In genomic region chr11:95157872-95158271, GRCm38 (mm10) we compare ENCODE assay signal across 26 mouse cellular contexts. TPM values are rescaled to one million over a fixed set of nuclear protein-coding genes. Genes with fewer than 3 reads are reported as not detected.
DNase-seq lines count a peak whose midpoint lies in the region; ATAC-seq and TF ChIP-seq lines count a peak whose summit lies in the region.
"Had no signal": no experiment of that assay in that cellular context is flagged by ENCODE, and none has a peak within 500 bp of the region (broad histone marks: within the 10 kb centered on the region; RNA-seq: fewer than 3 reads in every experiment).

No protein-coding gene starts in this region.

- no peak overlapping the region for H3K4me3 ChIP-seq in myocyte
- H3K4me3 ChIP-seq: embryonic facial prominence, embryonic 13.5 days; forebrain, embryonic 15.5 days; heart, embryonic 10.5 days; hindbrain, embryonic 12.5 days had no signal

- no peaks in the 10 kb centered on the region for H3K27me3 ChIP-seq in myocyte (ENCODE audit: control insufficient read depth, insufficient read depth, insufficient read length)

- H3K4me2 ChIP-seq in myocyte (ENCODE audit: low read depth), result peak overlapping the region; percentile 63
- H3K4me2 ChIP-seq: embryonic facial prominence, embryonic 13.5 days; forebrain, embryonic 15.5 days; hindbrain, embryonic 12.5 days had no signal

- H3ac ChIP-seq in myocyte (ENCODE audit: control insufficient read depth, insufficient read length), result no peak overlapping the region

- no peak for ATAC-seq in erythroid progenitor cell, adult 5-6 weeks (replicated peaks; ENCODE audit: low FRiP score, poor library complexity, severe bottlenecking)
- ATAC-seq: forebrain, embryonic 15.5 days; hindbrain, postnatal 0 days had no signal

- TF ChIP-seq POLR2A in myocyte (IDR thresholded peaks at IDR 0.05; ENCODE audit: insufficient read length, low read depth), result peak; percentile 22

- no peaks in the 10 kb centered on the region for H3K79me2 ChIP-seq in myocyte (ENCODE audit: control insufficient read depth, insufficient read depth)

- peak; percentile 87 for DNase-seq in 416B (ENCODE audit: low read depth)
- DNase-seq in Muller cell, postnatal 12 days (ENCODE audit: inconsistent ontology term), result peak; percentile 81
- DNase-seq in fibroblast of lung, adult 2 months (ENCODE audit: low read depth), result peak; percentile 59
- no peak for DNase-seq in urinary bladder, postnatal 25 days (ENCODE audit: low spot score)
- no peak for DNase-seq in layer of hippocampus, postnatal 25 days (ENCODE audit: extremely low spot score in 1 of 2, low spot score in 1 of 2)
- DNase-seq: adrenal gland, postnatal 10 days; cerebellum, adult 11 months; cerebellum, adult 8-10 months; cerebellum, postnatal 14 days; gastrocnemius, postnatal 36 days; heart, adult 18-20 months; heart, postnatal 14 days; kidney, adult 11 months; kidney, adult 9 months had no signal

- H3K36me3 ChIP-seq in myocyte (ENCODE audit: control insufficient read depth, insufficient read depth), result no peaks in the 10 kb centered on the region
- H3K36me3 ChIP-seq: embryonic facial prominence, embryonic 13.5 days; forebrain, embryonic 15.5 days; G1E; heart, embryonic 10.5 days; hindbrain, embryonic 12.5 days had no signal

TF ChIP-seq in myocyte, 11 proteins besides CTCF, POLR2A, EP300 and RAD21:
- TF ChIP-seq MYOG (IDR thresholded peaks at IDR 0.05; ENCODE audit: control insufficient read depth in 1 of 3, insufficient read depth in 1 of 3, insufficient read length in 2 of 3, low read depth in 2 of 3), result peak in 2 of 3 experiments; percentile 63 to 92
- no peak for TF ChIP-seq SRF (IDR thresholded peaks at IDR 0.05; ENCODE audit: control insufficient read depth, insufficient read length, low read depth)
- peak; percentile 60 for TF ChIP-seq TCF3 (IDR thresholded peaks at IDR 0.05; ENCODE audit: insufficient read length, low read depth)
- peak; percentile 19 for TF ChIP-seq TCF12 (IDR thresholded peaks at IDR 0.05; ENCODE audit: insufficient read depth, poor library complexity, severe bottlenecking)
- no peak for TF ChIP-seq E2F4 (IDR thresholded peaks at IDR 0.05; ENCODE audit: insufficient read depth)
- peak in 2 of 3 experiments; percentile 77 to 82 for TF ChIP-seq MYOD1 (IDR thresholded peaks at IDR 0.05; ENCODE audit: control insufficient read depth in 1 of 3, insufficient read length in 2 of 3, low read depth in 2 of 3)
TF ChIP-seq in myocyte: peak in this region for 4.

RNA-seq across cellular contexts. Expression of gene Dlx4, which starts 11.8 kb away (rescaled TPM):
- polyA plus RNA-seq in myocyte (2012; fragmentation: generic; extraction: Trizol), result 0.49 TPM
- not detected in 2 replicates for total RNA-seq in erythroid progenitor cell, adult 5-6 weeks (2015; ENCODE audit: low replicate concordance)
- not detected in 2 replicates for total RNA-seq in erythroid progenitor cell, adult 5-6 weeks (2017; ENCODE audit: low replicate concordance)
- not detected for total RNA-seq in layer of hippocampus, postnatal 25 days (2021)
- total RNA-seq: gastrocnemius, adult 8-10 months; gastrocnemius, postnatal 36 days had no signal
- polyA plus RNA-seq: forebrain, embryonic 15.5 days; G1E; heart, embryonic 14.5 days; intestine, embryonic 14.5 days had no signal

RNA-seq across cellular contexts. Expression of gene Dlx3, which starts 38.0 kb away (rescaled TPM):
- 6.3 TPM for polyA plus RNA-seq in myocyte (2012; fragmentation: generic; extraction: Trizol)
- not detected in 2 replicates for total RNA-seq in erythroid progenitor cell, adult 5-6 weeks (2015; ENCODE audit: low replicate concordance)
- total RNA-seq in erythroid progenitor cell, adult 5-6 weeks (2017; ENCODE audit: low replicate concordance), result not detected in 2 replicates
- not detected for total RNA-seq in layer of hippocampus, postnatal 25 days (2021)
- total RNA-seq: gastrocnemius, adult 8-10 months; gastrocnemius, postnatal 36 days; heart, adult 18-20 months; heart, postnatal 14 days had no signal
- polyA plus RNA-seq: cortical plate, adult 2 months; forebrain, embryonic 15.5 days; G1E; heart, embryonic 14.5 days had no signal

Comparison
In these comparisons a context has a peak if more than half of its experiments do, and no peak if none do; other contexts are left out.
1. DNase-seq: peak in 416B (single experiment), Muller cell, postnatal 12 days (single experiment) and fibroblast of lung, adult 2 months (single experiment); none in urinary bladder, postnatal 25 days (single experiment) and layer of hippocampus, postnatal 25 days (0 of 2).